Mouse (Mus musculus) kidney, embryonic 16.5 days (tissue): ENCODE measurements around the gene Nectin3. TPM values are rescaled to one million over a fixed set of nuclear protein-coding genes. Genes with fewer than 3 reads are reported as not detected.

Source experiments
- ATAC-seq: fragments of 200-750 bp; cut with Nextera tagmentation; 2 replicates; pipeline ENCODE4 v1.8.0; 2017; ENCODE audit warnings: moderate TSS enrichment; ENCODE audit not compliant: low FRiP score, low TSS enrichment
- H3K27ac ChIP-seq: fragments of 300-500 bp; sonication (generic); 2 replicates; pipeline ENCODE4 v1.5.1; 2014; ENCODE audit warnings: low read length
- H3K27me3 ChIP-seq: fragments of 300-500 bp; sonication (generic); 2 replicates; pipeline ENCODE4 v1.6.1; 2014; ENCODE audit warnings: low read length, control low read depth, mixed read lengths; ENCODE audit not compliant: insufficient read depth
- H3K36me3 ChIP-seq: fragments of 300-500 bp; sonication (generic); 2 replicates; pipeline ENCODE4 v1.6.1; 2014; ENCODE audit warnings: low read length, control low read depth, mixed read lengths; ENCODE audit not compliant: insufficient read depth
- H3K4me1 ChIP-seq: fragments of 300-500 bp; sonication (generic); 2 replicates; pipeline ENCODE4 v1.6.1; 2014; ENCODE audit warnings: low read length, control low read depth, mixed read lengths; ENCODE audit not compliant: insufficient read depth
- H3K4me2 ChIP-seq: fragments of 300-500 bp; sonication (generic); replicated peaks from 2 replicates; pipeline ENCODE4 v1.6.1; 2014; ENCODE audit warnings: low read depth, low read length
- H3K4me3 ChIP-seq: fragments of 300-500 bp; sonication (generic); 2 replicates; pipeline ENCODE4 v1.5.1; 2014; ENCODE audit warnings: mild to moderate bottlenecking, low read length
- H3K9ac ChIP-seq: fragments of 300-500 bp; sonication (generic); replicated peaks from 2 replicates; pipeline ENCODE4 v1.6.1; 2014; ENCODE audit warnings: low read length
- H3K9me3 ChIP-seq: fragments of 300-500 bp; sonication (generic); 2 replicates; pipeline ENCODE4 v1.6.1; 2016; ENCODE audit warnings: low read length, control low read depth
- WGBS: fragments of 180-500 bp; shearing (Covaris S2); extraction: QIAGEN DNeasy Blood & Tissue Kit; methylation state at CpG from one replicate; pipeline ENCODE4 v1.1.7; 2014; 5-methylcytosine and 5-hydroxymethylcytosine counted together
- polyA plus RNA-seq: library from polyadenylated mRNA; unstranded; fragments of >200 nt; fragmentation: Nextera tagmentation; extraction: Ambion mirVana; gene quantifications from 2 replicates; pipeline ENCODE4 v1.2.1, GENCODE M21; 2015

Nectin3 gene
- 16.7 and 16.9 TPM in 2 replicates for polyA plus RNA-seq

DNA sequence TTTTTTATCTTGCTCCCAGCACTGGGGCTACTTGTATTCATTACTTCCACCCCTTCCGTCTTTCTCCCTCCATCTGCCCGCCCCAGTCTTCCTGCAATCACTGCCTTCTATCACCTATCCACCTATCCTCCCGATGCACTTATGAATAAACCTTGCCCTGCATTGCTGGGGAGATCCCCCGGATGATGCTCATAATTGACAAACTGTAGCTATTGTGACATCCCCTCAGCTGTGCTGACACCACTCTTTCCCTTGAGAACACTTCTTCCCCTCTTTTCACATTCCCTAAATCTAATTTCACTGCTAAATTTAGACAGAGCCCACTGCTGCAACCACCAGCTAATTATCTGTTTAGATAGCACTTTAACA is at the start of gene Nectin3:
Gene Nectin3, minus strand, starts transcription at position 105 of the 369 bp plus-strand sequence.
- Histone ChIP-seq H3K27ac (peak within 1 kb of the TSS; percentile 98), H3K9ac (peak within 1 kb of the TSS; percentile 88), H3K4me2 (peak within 1 kb of the TSS; percentile 75), H3K9me3 (no peaks in the 10 kb centered on the region), H3K27me3 (no peaks in the 10 kb centered on the region), H3K4me1 (peaks cover 24% of the 10 kb centered on the region), H3K4me3 (peak within 1 kb of the TSS; percentile 83), H3K36me3 (no peaks in the 10 kb centered on the region)
- 4% methylated on average over 4 of the region's 4 CpGs for WGBS
- no peak for ATAC-seq

DNA sequence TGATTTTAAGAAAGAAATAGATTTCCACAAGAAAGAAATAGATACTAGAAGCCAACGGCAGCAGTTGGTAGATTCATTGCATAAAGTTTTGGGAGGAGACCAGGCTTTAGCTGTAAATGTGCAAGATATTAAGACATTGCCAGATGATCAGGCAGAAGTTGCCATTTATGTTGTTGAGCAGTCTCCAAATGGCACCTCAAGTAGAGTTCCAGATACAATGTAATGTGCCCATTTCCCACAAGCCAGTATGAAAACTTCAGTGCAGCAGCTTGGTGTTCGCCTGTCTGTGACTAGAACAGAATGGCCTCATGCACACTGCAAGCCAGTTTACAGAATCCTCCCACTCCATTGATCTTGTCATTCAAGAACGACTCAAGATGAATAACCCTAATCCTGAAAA is 39.8 kb upstream of the Nectin3 start:
- H3K27me3 ChIP-seq: no peaks in the 10 kb centered on the region
- no peaks in the 10 kb centered on the region for H3K36me3 ChIP-seq
- H3K27ac ChIP-seq: no peak overlapping the region
- H3K4me2 ChIP-seq: no peak overlapping the region
- no peak for ATAC-seq
- H3K4me1 ChIP-seq: no peaks in the 10 kb centered on the region
- H3K9me3 ChIP-seq: no peaks in the 10 kb centered on the region
- H3K4me3 ChIP-seq: no peak overlapping the region
- H3K9ac ChIP-seq: no peak overlapping the region
- 85% methylated on average over 3 of the region's 3 CpGs for WGBS

DNA sequence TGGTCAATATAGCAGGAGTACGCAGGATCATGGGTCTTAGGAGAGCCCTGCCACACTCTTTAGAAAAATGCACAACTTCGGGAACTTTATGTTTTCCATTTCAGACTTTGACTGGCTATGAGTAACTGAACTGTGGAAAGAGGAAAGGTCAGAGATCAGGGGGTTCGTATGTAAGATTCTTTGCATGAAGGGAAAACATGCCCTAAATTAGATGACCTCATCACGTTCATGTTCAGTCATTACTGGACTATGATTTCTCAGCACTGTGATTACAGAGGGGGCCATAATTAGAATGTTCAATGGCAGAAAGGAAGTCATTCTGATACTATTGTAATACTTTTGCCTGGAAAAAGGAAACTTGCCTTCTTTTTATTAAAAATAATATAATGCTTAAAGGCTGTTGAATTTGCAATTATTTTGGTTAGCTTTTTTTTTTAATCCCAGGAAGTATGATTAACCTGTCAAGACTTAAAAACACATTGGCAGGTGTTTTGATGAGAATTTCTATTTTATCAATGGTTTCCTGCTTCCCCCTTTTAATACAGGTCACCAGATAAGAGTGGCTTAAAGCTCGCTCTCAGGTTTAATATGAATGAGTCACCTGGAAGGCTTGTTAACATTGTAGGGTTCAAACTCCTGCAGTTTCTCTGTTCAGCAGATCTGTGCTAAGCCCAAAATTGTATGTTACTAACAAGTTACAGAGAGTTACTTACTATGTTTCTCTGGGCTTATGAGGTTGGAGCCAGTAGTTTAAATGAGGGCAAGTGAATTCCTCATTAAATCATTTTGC is 34.3 kb upstream of the Nectin3 start:
- Histone ChIP-seq H3K4me3 (no peak overlapping the region), H3K4me1 (no peaks in the 10 kb centered on the region), H3K9me3 (no peaks in the 10 kb centered on the region), H3K36me3 (no peaks in the 10 kb centered on the region), H3K27ac (no peak overlapping the region), H3K27me3 (no peaks in the 10 kb centered on the region), H3K4me2 (no peak overlapping the region), H3K9ac (no peak overlapping the region)
- ATAC-seq: no peak
- WGBS: 77% methylated on average over 5 of the region's 5 CpGs

DNA sequence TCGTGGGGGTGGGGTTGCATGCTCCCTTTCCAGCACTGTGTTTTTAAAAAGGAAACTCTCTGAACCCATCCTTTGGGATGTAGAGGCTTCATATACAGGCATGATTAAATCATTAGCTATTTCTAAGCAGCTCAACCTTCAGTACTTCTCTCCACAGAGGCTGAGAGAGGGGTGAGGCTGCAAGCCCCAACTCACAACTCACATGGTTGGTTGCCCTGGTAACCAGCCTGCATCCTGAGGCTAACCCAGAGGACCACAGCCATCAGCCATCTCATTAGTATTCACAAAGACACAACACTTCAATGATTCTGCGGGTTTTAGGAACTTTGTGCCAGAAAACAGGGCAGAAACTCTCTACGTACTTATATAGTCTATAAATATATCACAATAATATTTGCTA is 32.7 kb upstream of the Nectin3 start:
- no peak for ATAC-seq
- no peak overlapping the region for H3K27ac ChIP-seq
- no peaks in the 10 kb centered on the region for H3K36me3 ChIP-seq
- no peak overlapping the region for H3K9ac ChIP-seq
- no peaks in the 10 kb centered on the region for H3K27me3 ChIP-seq
- H3K9me3 ChIP-seq: no peaks in the 10 kb centered on the region
- no peak overlapping the region for H3K4me3 ChIP-seq
- no peak overlapping the region for H3K4me2 ChIP-seq
- 80% methylated on average over 3 of the region's 3 CpGs for WGBS
- no peaks in the 10 kb centered on the region for H3K4me1 ChIP-seq

DNA sequence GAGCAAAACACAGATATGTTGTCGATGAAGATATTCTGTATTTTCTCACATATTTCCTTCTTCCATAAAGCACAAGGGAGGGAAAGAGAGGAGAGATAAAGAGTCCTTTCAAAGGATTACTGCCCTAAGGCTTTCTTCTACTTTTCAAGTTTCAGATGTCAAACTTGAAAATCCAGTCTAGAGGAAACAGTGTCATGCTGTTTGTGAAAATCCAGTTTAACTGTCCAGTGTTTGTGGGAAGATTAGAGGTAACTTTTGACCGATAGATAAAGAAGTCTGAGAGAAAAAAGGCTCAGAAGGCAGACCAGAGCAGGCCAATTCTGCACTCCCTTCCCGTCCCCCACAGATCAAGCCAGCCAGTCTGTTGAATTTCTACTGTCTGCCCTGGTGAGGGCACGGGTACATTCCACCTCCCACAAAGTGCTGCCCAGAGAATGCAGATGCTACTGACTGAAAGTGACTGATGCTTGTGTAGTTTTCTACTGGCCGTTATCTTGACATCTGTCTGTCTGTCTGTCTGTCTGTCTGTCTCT is 22.6 kb upstream of the Nectin3 start:
- Histone ChIP-seq H3K36me3 (no peaks in the 10 kb centered on the region), H3K27ac (no peak overlapping the region), H3K4me3 (no peak overlapping the region), H3K4me2 (no peak overlapping the region), H3K9me3 (no peaks in the 10 kb centered on the region), H3K27me3 (no peaks in the 10 kb centered on the region), H3K9ac (no peak overlapping the region), H3K4me1 (no peaks in the 10 kb centered on the region)
- WGBS: 66% methylated on average over 5 of the region's 5 CpGs
- ATAC-seq: no peak

DNA sequence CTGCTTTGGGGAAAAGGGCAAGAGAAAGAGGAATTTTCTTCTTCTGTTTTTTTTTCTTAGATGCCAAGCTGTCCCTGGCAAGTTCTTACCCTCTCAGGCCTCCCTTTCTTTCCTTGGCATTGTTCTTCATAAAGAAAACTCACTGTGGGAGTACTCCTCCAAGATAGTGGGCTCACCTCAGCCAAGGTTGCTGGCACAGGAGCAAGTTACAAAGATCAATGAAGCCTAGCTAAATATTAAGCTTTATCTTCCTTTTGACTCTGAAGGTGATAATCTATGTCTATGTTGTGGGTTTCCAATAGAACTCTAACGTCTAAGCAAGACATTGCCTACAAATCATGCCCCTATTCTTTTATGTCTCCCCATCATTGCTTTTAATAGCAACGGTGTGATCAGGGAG is 21.3 kb upstream of the Nectin3 start:
- H3K27ac ChIP-seq: no peak overlapping the region
- no peak overlapping the region for H3K4me2 ChIP-seq
- H3K4me3 ChIP-seq: no peak overlapping the region
- no peaks in the 10 kb centered on the region for H3K9me3 ChIP-seq
- no peaks in the 10 kb centered on the region for H3K36me3 ChIP-seq
- no peaks in the 10 kb centered on the region for H3K4me1 ChIP-seq
- 78% methylated on average over 2 of the region's 2 CpGs for WGBS
- H3K9ac ChIP-seq: no peak overlapping the region
- H3K27me3 ChIP-seq: no peaks in the 10 kb centered on the region
- ATAC-seq: no peak

DNA sequence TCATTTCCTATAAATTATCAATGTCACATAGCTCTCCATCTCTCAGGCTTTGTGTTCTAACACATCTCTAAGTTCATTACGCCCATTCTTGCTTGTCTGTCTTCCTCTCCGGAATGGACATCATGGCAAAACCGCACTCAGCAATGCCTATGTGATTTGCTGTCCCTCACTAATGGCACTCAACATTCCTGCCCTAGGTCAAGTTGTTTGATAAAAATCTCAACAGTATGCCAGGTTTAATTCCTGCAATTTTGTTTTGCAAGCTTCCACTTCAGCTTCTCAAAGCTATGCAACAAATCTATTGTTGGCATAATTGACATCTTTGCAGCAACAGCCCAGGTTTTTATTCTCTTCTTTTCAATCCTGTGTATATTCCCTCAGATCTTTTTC is 9.6 kb upstream of the Nectin3 start:
- Histone ChIP-seq H3K27ac (peak overlapping the region; percentile 82; the same call in 1 of the 2 replicates), H3K9ac (no peak overlapping the region), H3K27me3 (no peaks in the 10 kb centered on the region), H3K4me2 (no peak overlapping the region), H3K36me3 (no peaks in the 10 kb centered on the region), H3K4me1 (peaks cover 3% of the 10 kb centered on the region; the same call in 1 of the 2 replicates), H3K4me3 (no peak overlapping the region), H3K9me3 (no peaks in the 10 kb centered on the region)
- 61% methylated on average over 3 of the region's 3 CpGs for WGBS
- no peak for ATAC-seq

DNA sequence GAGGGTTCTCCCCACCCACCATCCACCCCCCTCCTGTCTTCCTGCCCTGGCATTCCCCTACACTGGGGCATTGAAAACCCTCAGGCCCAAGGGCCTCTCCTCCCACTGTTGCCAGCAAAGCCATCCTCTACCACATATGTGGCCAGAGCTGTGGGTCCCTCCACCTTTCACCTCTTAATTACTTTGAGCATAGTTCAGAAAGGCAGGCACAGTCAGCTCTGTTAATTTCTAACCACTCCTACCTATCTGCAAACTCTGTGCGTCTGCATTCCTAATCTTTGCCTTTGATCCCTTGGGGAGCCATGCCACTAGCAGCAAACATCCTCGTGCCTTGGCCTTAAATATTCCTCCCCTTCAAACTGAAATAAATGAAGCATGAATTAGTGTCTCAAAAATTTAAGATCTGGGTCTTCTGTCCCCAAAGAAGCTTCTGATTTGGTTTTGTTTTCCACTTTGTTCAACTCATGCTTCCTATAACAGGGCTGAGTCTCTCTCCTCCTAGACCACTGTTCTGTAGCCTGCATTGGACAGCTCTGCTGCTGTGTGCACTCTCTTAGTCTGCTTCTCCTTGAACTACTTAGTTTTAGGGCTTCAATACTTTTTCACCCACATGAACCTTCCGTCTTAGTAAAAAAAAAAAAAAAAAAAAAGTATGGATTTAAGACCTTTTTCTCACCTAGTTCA is 9.1 kb upstream of the Nectin3 start:
- no peaks in the 10 kb centered on the region for H3K36me3 ChIP-seq
- H3K9ac ChIP-seq: no peak overlapping the region
- ATAC-seq: peak; percentile 97
- H3K27me3 ChIP-seq: no peaks in the 10 kb centered on the region
- H3K4me1 ChIP-seq: peaks cover 3% of the 10 kb centered on the region; the same call in 1 of the 2 replicates
- H3K27ac ChIP-seq: peak overlapping the region; percentile 82
- no peak overlapping the region for H3K4me3 ChIP-seq
- no peaks in the 10 kb centered on the region for H3K9me3 ChIP-seq
- 30% methylated on average over 3 of the region's 3 CpGs for WGBS
- no peak overlapping the region for H3K4me2 ChIP-seq

DNA sequence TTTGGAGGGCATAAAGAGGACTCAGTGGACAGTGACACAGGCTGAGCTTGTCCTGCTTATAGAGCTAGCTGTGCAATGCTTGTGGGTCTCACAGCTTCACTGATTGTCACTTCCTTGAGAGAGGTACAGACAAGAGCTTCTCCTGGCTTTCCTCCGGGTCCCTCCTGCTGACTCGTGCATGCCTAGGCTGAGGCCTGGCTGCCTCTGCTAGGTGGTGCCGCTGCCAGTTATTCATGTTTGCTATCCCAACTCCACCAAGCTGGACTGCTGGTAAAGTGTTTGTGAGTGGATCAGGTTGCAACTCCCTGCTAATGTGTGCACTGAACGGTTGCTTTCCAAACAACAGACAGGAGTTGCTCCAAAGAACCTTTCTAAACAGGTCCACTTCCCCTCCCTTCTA is 5.7 kb upstream of the Nectin3 start:
- 52% methylated on average over 4 of the region's 4 CpGs for WGBS
- Histone ChIP-seq H3K4me1 (peaks cover 7% of the 10 kb centered on the region; the same call in 1 of the 2 replicates), H3K9me3 (no peaks in the 10 kb centered on the region), H3K9ac (no peak overlapping the region), H3K4me2 (no peak overlapping the region), H3K27ac (no peak overlapping the region), H3K36me3 (no peaks in the 10 kb centered on the region), H3K27me3 (no peaks in the 10 kb centered on the region), H3K4me3 (no peak overlapping the region)
- ATAC-seq: no peak

DNA sequence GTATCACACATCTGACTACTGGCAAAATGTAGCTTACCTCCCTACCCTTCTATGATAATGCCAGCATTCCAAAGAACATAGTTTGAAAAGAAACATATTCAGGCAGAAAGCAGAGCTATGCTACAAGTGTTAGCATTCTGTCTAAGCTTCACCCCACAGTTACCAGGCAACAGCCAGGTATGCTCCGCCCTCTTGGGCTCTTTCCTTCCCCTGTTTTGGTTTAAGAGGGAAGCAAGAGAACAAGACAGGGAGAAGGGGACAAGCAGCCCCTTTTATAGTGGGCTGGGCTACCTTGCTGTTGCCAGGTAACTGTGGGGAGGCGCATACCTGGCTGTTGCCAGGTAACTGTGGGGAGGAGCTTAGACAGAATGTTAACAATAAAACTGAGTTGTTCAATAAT is 4.0 kb upstream of the Nectin3 start:
- no peak for ATAC-seq
- no peak overlapping the region for H3K27ac ChIP-seq
- no peak overlapping the region for H3K4me2 ChIP-seq
- WGBS: 74% methylated on average over 2 of the region's 2 CpGs
- H3K36me3 ChIP-seq: no peaks in the 10 kb centered on the region
- H3K27me3 ChIP-seq: no peaks in the 10 kb centered on the region
- no peak overlapping the region for H3K9ac ChIP-seq
- H3K4me3 ChIP-seq: no peak overlapping the region
- H3K9me3 ChIP-seq: no peaks in the 10 kb centered on the region
- peaks cover 13% of the 10 kb centered on the region for H3K4me1 ChIP-seq
